Mouse (Mus musculus) lung, adult 10 weeks (tissue): Measurements from ENCODE around the gene Gm9112. TPM values are rescaled to one million over a fixed set of nuclear protein-coding genes. Genes with fewer than 3 reads are reported as not detected.

Source experiments
- polyA plus RNA-seq: library from polyadenylated mRNA; stranded (reverse); fragments of 350-450 nt; fragmentation: Illumina TruSeq; extraction: RNeasy Lipid Tissue Mini Kit (QIAGEN cat#74804); gene quantifications from one replicate; pipeline ENCODE4 v1.2.3, GENCODE M21; 2014; ENCODE audit warnings: low read depth, low replicate concordance; ENCODE audit not compliant: insufficient read depth

The Gm9112 gene
- polyA plus RNA-seq: not detected

GRCm38 (mm10) chrX:102707535-102707934 is at the start of gene Gm9112, which contains the start of gene Dmrtc1b:
Gm9112 (minus strand) TSS chrX:102707635.
Dmrtc1b (plus strand) TSS chrX:102707865.

GRCm38 (mm10) chrX:102686872-102687271 is 20.6 kb downstream of the Gm9112 start, which contains the start of gene Gm3880:
Gm3880 (minus strand) TSS chrX:102686972.

Other genes with a start within 250 kb of the Gm9112 start
- 6.4 TPM for gene Hdac8, start 202.3 kb downstream of the Gm9112 start, polyA plus RNA-seq
- gene Phka1, start 63.4 kb downstream of the Gm9112 start, polyA plus RNA-seq: 4.9 TPM
- not detected for gene Gm3880, start 20.7 kb downstream of the Gm9112 start, polyA plus RNA-seq
- gene Dmrtc1b, start 230 bp upstream of the Gm9112 start, polyA plus RNA-seq: not detected
- not detected for gene Dmrtc1c1, start 95.3 kb upstream of the Gm9112 start, polyA plus RNA-seq
- gene Dmrtc1c2, start 147.0 kb upstream of the Gm9112 start, polyA plus RNA-seq: not detected
- gene 1700031F05Rik, start 160.3 kb upstream of the Gm9112 start, polyA plus RNA-seq: not detected
- 0.19 TPM for gene Dmrtc1a, start 201.1 kb upstream of the Gm9112 start, polyA plus RNA-seq
- gene 1700011M02Rik, start 201.3 kb upstream of the Gm9112 start, polyA plus RNA-seq: not detected
- gene 1700018G05Rik, start 220.7 kb upstream of the Gm9112 start, polyA plus RNA-seq: not detected